Comparison of ENCODE assay signal across 14 mouse cellular contexts in genomic region chr10:76392596-76392995, GRCm38 (mm10). TPM values are rescaled to one million over a fixed set of nuclear protein-coding genes. Genes with fewer than 3 reads are reported as not detected.
"Had no signal": no experiment of that assay in that cellular context is flagged by ENCODE, and none has a peak within 500 bp of the region (broad histone marks: within the 10 kb centered on the region; RNA-seq: fewer than 3 reads in every experiment).

No protein-coding gene starts in this region.

- ATAC-seq: liver, postnatal 0 days; lung, postnatal 0 days; midbrain, embryonic 15.5 days had no signal

- DNase-seq: layer of hippocampus, postnatal 36 days; left cerebral cortex, postnatal 4 days; retina, postnatal 1 day; right cerebral cortex, postnatal 25 days; thymus, adult 18-20 months; thymus, postnatal 36 days had no signal

RNA-seq across cellular contexts. Expression of gene AC141477.1, which starts 47.6 kb away (rescaled TPM):
- total RNA-seq: layer of hippocampus, postnatal 10 days; layer of hippocampus, postnatal 36 days; left cerebral cortex, adult 2 months; left cerebral cortex, postnatal 14 days; left cerebral cortex, postnatal 4 days; megakaryocyte, adult 5-6 weeks had no signal

RNA-seq across cellular contexts. Expression of gene 2610028H24Rik, which starts 56.3 kb away (rescaled TPM):
- total RNA-seq: layer of hippocampus, postnatal 10 days; layer of hippocampus, postnatal 36 days; left cerebral cortex, adult 2 months; left cerebral cortex, postnatal 14 days; left cerebral cortex, postnatal 4 days; megakaryocyte, adult 5-6 weeks; neutrophil, adult 5-6 weeks had no signal
